In the genomic region with DNA sequence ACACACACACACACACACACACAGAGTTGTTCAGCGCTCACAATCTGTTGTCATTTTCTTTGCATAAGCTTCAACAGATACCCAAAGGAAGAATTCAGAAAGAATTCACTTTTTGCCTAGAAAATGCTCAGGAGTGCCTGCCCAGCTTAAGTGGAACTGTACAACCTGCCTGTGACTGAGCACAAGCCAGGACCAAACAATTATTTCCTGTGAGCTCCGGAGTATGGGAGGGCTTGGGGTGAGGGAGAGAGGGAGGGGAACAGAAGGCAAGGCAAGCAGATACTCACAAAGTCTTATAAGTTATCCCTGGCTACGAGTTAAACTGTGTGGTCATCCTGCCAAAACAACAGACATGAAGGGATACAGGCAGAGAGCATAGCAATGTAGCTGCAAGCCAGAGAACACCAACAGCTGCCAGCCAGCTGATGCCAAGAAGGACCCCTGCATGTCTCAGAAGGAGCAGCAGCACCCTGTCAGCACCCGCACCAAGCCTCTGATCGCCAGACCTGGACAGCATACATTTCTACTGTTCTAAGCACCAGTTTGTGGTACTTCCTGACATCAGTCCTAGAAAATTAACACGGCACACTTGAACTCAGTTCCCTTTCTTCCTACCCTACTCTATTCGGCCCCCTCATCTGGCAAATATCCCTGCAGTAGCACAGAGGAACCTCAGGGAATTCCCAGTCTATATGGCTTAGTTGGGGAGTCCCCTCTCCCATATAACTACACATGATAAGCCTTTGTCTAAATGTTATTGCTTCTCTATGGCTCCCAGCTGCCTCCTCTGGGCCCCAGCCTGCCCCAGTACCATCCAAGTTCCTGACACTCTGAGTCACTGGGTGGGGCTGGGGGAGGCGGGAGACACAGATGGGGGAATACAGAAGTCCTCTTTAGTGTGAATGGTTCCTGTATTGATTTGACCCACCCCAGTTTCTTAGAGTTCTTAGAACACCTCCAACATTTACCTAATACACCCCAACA, we compare ENCODE assay signal across 13 mouse cellular contexts. TPM values are rescaled to one million over a fixed set of nuclear protein-coding genes. Genes with fewer than 3 reads are reported as not detected.
DNase-seq lines count a peak whose midpoint lies in the region; ATAC-seq and TF ChIP-seq lines count a peak whose summit lies in the region.
"Had no signal": no experiment of that assay in that cellular context is flagged by ENCODE, and none has a peak within 500 bp of the region (broad histone marks: within the 10 kb centered on the region; RNA-seq: fewer than 3 reads in every experiment).

No protein-coding gene starts in this region.

- H3K36me3 ChIP-seq in forebrain, embryonic 12.5 days (replicated peaks), result peaks cover 22% of the 10 kb centered on the region
- H3K36me3 ChIP-seq in forebrain, embryonic 11.5 days (ENCODE audit: control insufficient read depth, insufficient read depth, low read length), result no peaks in the 10 kb centered on the region
- H3K36me3 ChIP-seq in neural tube, embryonic 14.5 days (ENCODE audit: control insufficient read depth, insufficient read depth, low read length), result 0 out of 2 replicates have a peak, but pooled peaks cover 6% of the 10 kb centered on the region
- H3K36me3 ChIP-seq in intestine, postnatal 0 days (ENCODE audit: control insufficient read depth, insufficient read depth), result no peaks in the 10 kb centered on the region; the same call in 1 of the 2 replicates
- no peaks in the 10 kb centered on the region; the same call in 1 of the 2 replicates for H3K36me3 ChIP-seq in stomach, embryonic 14.5 days (ENCODE audit: control insufficient read depth, insufficient read depth, low read length)
- H3K36me3 ChIP-seq: heart, embryonic 15.5 days had no signal

- no peak overlapping the region for H3K4me3 ChIP-seq in forebrain, embryonic 12.5 days (replicated peaks)
- no peak overlapping the region for H3K4me3 ChIP-seq in forebrain, embryonic 11.5 days (ENCODE audit: low read depth, low read length)
- H3K4me3 ChIP-seq in neural tube, embryonic 14.5 days (ENCODE audit: low read depth, low read length), result no peak overlapping the region
- no peak overlapping the region for H3K4me3 ChIP-seq in intestine, postnatal 0 days (ENCODE audit: low read depth, low read length)
- H3K4me3 ChIP-seq in stomach, embryonic 14.5 days (ENCODE audit: low read depth, low read length), result no peak overlapping the region
- H3K4me3 ChIP-seq: heart, embryonic 15.5 days; limb, embryonic 13.5 days had no signal

- no peak for TF ChIP-seq CTCF in intestine, postnatal 0 days (IDR thresholded peaks at IDR 0.05; ENCODE audit: low read depth)

- no peak for ATAC-seq in forebrain, embryonic 12.5 days (ENCODE audit: low FRiP score)
- ATAC-seq in forebrain, embryonic 11.5 days (replicated peaks; ENCODE audit: low FRiP score), result no peak
- ATAC-seq in neural tube, embryonic 14.5 days (ENCODE audit: low read depth), result no peak
- peak; percentile 74 for ATAC-seq in intestine, postnatal 0 days
- peak; percentile 66; the same call in 1 of the 2 replicates for ATAC-seq in stomach, embryonic 14.5 days (ENCODE audit: insufficient number of reproducible peaks, insufficient read depth, low FRiP score, low read depth)

- H3K4me1 ChIP-seq in forebrain, embryonic 12.5 days, result peaks cover 64% of the 10 kb centered on the region
- peaks cover 9% of the 10 kb centered on the region for H3K4me1 ChIP-seq in forebrain, embryonic 11.5 days (replicated peaks; ENCODE audit: control insufficient read depth, insufficient read depth, low read length)
- peaks cover 24% of the 10 kb centered on the region for H3K4me1 ChIP-seq in neural tube, embryonic 14.5 days (ENCODE audit: control insufficient read depth, insufficient read depth, low read length)
- H3K4me1 ChIP-seq in intestine, postnatal 0 days (replicated peaks; ENCODE audit: control insufficient read depth, insufficient read depth, low read length), result no peaks in the 10 kb centered on the region
- peaks cover 20% of the 10 kb centered on the region; the same call in 1 of the 2 replicates for H3K4me1 ChIP-seq in stomach, embryonic 14.5 days (ENCODE audit: control insufficient read depth, insufficient read depth, low read length)

- H3K27ac ChIP-seq in forebrain, embryonic 12.5 days, result peak overlapping the region; percentile 36; the same call in 1 of the 2 replicates
- no peak overlapping the region for H3K27ac ChIP-seq in forebrain, embryonic 11.5 days (ENCODE audit: low read depth, low read length)
- 0 out of 2 replicates have a peak overlapping the region, but pooled peaks have one; percentile 5 for H3K27ac ChIP-seq in neural tube, embryonic 14.5 days (ENCODE audit: low read depth, low read length)
- H3K27ac ChIP-seq in intestine, postnatal 0 days (ENCODE audit: low read depth, low read length), result no peak overlapping the region
- no peak overlapping the region for H3K27ac ChIP-seq in stomach, embryonic 14.5 days (ENCODE audit: low read length)
- H3K27ac ChIP-seq: heart, embryonic 15.5 days; kidney, postnatal 0 days; limb, embryonic 13.5 days had no signal

- H3K27me3 ChIP-seq in forebrain, embryonic 12.5 days, result no peaks in the 10 kb centered on the region
- no peaks in the 10 kb centered on the region; the same call in 1 of the 2 replicates for H3K27me3 ChIP-seq in forebrain, embryonic 11.5 days (ENCODE audit: control insufficient read depth, insufficient read depth, low read length)
- H3K27me3 ChIP-seq in neural tube, embryonic 14.5 days (ENCODE audit: control insufficient read depth, insufficient read depth, low read length), result no peaks in the 10 kb centered on the region
- H3K27me3 ChIP-seq in intestine, postnatal 0 days (replicated peaks; ENCODE audit: control insufficient read depth, insufficient read depth, low read length), result no peaks in the 10 kb centered on the region
- no peaks in the 10 kb centered on the region for H3K27me3 ChIP-seq in stomach, embryonic 14.5 days (ENCODE audit: control insufficient read depth, insufficient read depth, low read length)
- H3K27me3 ChIP-seq: heart, embryonic 15.5 days; limb, embryonic 13.5 days had no signal

- peak overlapping the region; percentile 17; the same call in 1 of the 2 replicates for H3K9ac ChIP-seq in forebrain, embryonic 12.5 days
- no peak overlapping the region for H3K9ac ChIP-seq in forebrain, embryonic 11.5 days (ENCODE audit: low read length)
- H3K9ac ChIP-seq in neural tube, embryonic 14.5 days (replicated peaks; ENCODE audit: low read depth, low read length), result no peak overlapping the region
- no peak overlapping the region for H3K9ac ChIP-seq in intestine, postnatal 0 days (ENCODE audit: low read depth, low read length)
- no peak overlapping the region for H3K9ac ChIP-seq in stomach, embryonic 14.5 days (replicated peaks; ENCODE audit: low read depth, low read length)
- H3K9ac ChIP-seq: heart, embryonic 15.5 days; limb, embryonic 13.5 days had no signal

- 56% methylated on average over 8 of the region's 8 CpGs for WGBS in forebrain, embryonic 12.5 days
- WGBS in forebrain, embryonic 11.5 days, result 64% methylated on average over 8 of the region's 8 CpGs
- 58% methylated on average over 8 of the region's 8 CpGs for WGBS in neural tube, embryonic 14.5 days
- 52% methylated on average over 8 of the region's 8 CpGs for WGBS in intestine, postnatal 0 days
- 56% methylated on average over 8 of the region's 8 CpGs for WGBS in stomach, embryonic 14.5 days

- H3K9me3 ChIP-seq in forebrain, embryonic 12.5 days, result no peaks in the 10 kb centered on the region
- H3K9me3 ChIP-seq in forebrain, embryonic 11.5 days (ENCODE audit: control insufficient read depth, low read length), result no peaks in the 10 kb centered on the region
- H3K9me3 ChIP-seq in neural tube, embryonic 14.5 days (ENCODE audit: control insufficient read depth, low read length), result no peaks in the 10 kb centered on the region
- H3K9me3 ChIP-seq in intestine, postnatal 0 days (ENCODE audit: control insufficient read depth), result no peaks in the 10 kb centered on the region
- no peaks in the 10 kb centered on the region for H3K9me3 ChIP-seq in stomach, embryonic 14.5 days (ENCODE audit: control insufficient read depth, low read depth, low read length)
- H3K9me3 ChIP-seq: heart, embryonic 15.5 days; limb, embryonic 13.5 days had no signal

- no peak overlapping the region for H3K4me2 ChIP-seq in forebrain, embryonic 12.5 days
- no peak overlapping the region for H3K4me2 ChIP-seq in forebrain, embryonic 11.5 days (ENCODE audit: low read depth, low read length, severe bottlenecking)
- no peak overlapping the region for H3K4me2 ChIP-seq in neural tube, embryonic 14.5 days (ENCODE audit: low read depth, low read length)
- H3K4me2 ChIP-seq in intestine, postnatal 0 days (replicated peaks; ENCODE audit: low read depth), result no peak overlapping the region
- H3K4me2 ChIP-seq in stomach, embryonic 14.5 days (replicated peaks; ENCODE audit: low read depth, low read length), result no peak overlapping the region
- H3K4me2 ChIP-seq: heart, embryonic 15.5 days; limb, embryonic 13.5 days had no signal

- DNase-seq in forebrain, embryonic 11.5 days (ENCODE audit: low spot score), result no peak
- DNase-seq in neural tube, embryonic 10.5 days (ENCODE audit: extremely low spot score, low spot score), result no peak
- DNase-seq in kidney, postnatal 36 days, result no peak
- DNase-seq in spleen, postnatal 4 days (ENCODE audit: low spot score in 2 of 2), result no peak
- DNase-seq: B cell, adult 2 months; cerebellum, adult 2 months had no signal

RNA-seq across cellular contexts. Expression of a gene that starts 18.5 kb away (rescaled TPM):
- 116 and 130 TPM in 2 replicates for polyA plus RNA-seq in forebrain, embryonic 12.5 days (2016; fragmentation: Nextera tagmentation; extraction: Ambion mirVana)
- 96.0 and 99.2 TPM in 2 replicates for polyA plus RNA-seq in forebrain, embryonic 11.5 days (2014; fragmentation: Nextera tagmentation; extraction: Ambion mirVana)
- 63.6 and 71.4 TPM in 2 replicates for polyA plus RNA-seq in neural tube, embryonic 14.5 days (2014; fragmentation: Nextera tagmentation; extraction: Ambion mirVana)
- 7.5 and 9.6 TPM in 2 replicates for polyA plus RNA-seq in intestine, postnatal 0 days (2015; fragmentation: Nextera tagmentation; extraction: Ambion mirVana)
- polyA plus RNA-seq in stomach, embryonic 14.5 days (2014; fragmentation: Nextera tagmentation; extraction: Ambion mirVana), result 65.2 and 74.6 TPM in 2 replicates

Comparison
In these comparisons a context has a peak if more than half of its experiments do, and no peak if none do; other contexts are left out.
1. H3K27ac ChIP-seq: peak in forebrain, embryonic 12.5 days (single experiment) and neural tube, embryonic 14.5 days (single experiment); none in forebrain, embryonic 11.5 days (single experiment), intestine, postnatal 0 days (single experiment) and stomach, embryonic 14.5 days (single experiment).
2. ATAC-seq: peak in intestine, postnatal 0 days (single experiment) and stomach, embryonic 14.5 days (single experiment); none in forebrain, embryonic 12.5 days (single experiment), forebrain, embryonic 11.5 days (single experiment) and neural tube, embryonic 14.5 days (single experiment).